Mouse (Mus musculus): Measurements from ENCODE around the gene Crat. TPM values are rescaled to one million over a fixed set of nuclear protein-coding genes. Genes with fewer than 3 reads are reported as not detected.
A peak's percentile ranks its signal among the peaks of the same experiment; 100 is the strongest.

Gene Crat
- total RNA-seq, 2 experiments from 2014 or later: 79.7 to 80.9 TPM

DNA sequence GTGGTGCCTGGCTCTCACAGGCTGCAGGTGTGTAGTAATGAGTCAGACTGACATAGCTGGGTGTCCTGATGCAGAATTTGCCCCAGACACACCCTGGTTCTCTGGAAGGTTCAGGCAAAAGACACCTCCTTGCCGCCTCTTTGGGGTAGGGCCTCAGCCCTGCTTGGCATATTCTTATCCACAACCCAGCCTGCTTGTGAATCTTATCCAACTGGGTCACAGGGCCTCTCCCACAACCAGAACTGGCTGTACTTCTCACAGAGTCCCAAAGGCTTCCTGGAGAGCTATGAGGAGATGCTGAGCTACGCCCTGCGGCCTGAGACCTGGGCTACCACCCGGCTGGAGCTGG, 34.3 kb downstream of the Crat start:
- peak; percentile 68 for ATAC-seq (replicated peaks; ENCODE audit: low FRiP score, poor library complexity, severe bottlenecking)

DNA sequence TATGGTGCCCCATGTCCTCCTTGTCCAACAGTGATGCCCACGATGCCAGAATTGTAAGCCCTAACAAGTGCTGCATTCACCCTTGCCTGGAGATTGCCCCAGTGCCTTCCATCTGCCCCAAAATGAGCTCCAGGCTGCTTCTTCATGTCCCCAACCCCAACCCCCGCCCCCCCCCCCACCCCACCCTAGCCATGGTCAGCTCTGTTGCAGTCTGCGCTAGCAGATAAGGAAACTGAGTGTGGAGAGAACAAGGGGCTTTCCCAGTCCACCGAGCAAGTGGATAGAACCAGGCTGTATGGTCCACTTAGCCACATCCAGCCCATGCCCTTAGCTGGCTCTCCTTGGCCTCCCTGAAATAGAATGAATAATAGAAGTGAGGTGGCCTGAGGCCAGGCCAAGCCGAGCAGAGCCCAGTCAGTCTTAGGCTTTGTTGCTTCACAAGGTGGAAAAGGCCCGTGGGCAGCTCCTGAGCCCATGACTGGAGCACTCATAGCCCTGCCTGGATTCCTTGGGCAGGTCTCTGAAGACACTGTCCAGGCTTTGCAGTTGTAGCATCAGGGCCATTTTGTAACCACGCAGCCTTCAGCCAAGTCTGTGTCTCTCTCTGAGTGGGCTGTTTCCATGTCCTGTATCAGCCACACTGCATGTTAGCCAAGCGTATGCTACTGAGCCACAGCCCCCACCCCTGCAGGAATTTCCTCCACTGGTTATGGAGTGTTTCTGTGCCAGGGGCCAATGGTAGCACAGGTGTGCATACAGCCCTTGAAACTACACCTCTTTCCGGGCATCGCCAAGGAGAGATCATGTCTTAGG, 34.8 kb downstream of the Crat start:
- ATAC-seq (replicated peaks; ENCODE audit: low FRiP score, poor library complexity, severe bottlenecking): no peak

- ATAC-seq (replicated peaks; ENCODE audit: low FRiP score, poor library complexity, severe bottlenecking): no peak
Observed at GRCm38 (mm10) chr2:30379307-30379706, 36.3 kb downstream of the Crat start.

GRCm38 (mm10) chr2:30377721-30378120, 37.9 kb downstream of the Crat start:
- ATAC-seq (replicated peaks; ENCODE audit: low FRiP score, poor library complexity, severe bottlenecking): no peak

DNA sequence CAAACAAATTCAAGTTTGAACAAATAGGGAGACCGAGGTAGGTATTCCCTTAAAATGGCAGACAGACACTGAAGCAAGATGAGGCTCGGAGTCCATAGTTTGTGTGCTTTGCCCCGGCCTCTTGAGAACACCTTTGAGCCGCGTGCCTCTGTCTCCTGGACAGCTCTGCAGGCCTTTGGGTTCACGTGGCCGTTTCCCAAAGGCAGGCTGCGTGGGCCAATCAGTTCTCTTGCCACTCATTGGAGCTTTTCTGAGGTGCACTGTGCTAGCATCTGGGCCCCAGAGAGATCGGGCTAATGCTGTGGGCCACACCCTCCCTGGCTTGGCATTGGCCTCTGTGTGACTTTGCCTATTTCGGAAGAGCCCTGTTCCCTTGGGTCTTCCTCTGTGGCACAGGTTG, 39.7 kb downstream of the Crat start:
- no peak for ATAC-seq (replicated peaks; ENCODE audit: low FRiP score, poor library complexity, severe bottlenecking)

DNA sequence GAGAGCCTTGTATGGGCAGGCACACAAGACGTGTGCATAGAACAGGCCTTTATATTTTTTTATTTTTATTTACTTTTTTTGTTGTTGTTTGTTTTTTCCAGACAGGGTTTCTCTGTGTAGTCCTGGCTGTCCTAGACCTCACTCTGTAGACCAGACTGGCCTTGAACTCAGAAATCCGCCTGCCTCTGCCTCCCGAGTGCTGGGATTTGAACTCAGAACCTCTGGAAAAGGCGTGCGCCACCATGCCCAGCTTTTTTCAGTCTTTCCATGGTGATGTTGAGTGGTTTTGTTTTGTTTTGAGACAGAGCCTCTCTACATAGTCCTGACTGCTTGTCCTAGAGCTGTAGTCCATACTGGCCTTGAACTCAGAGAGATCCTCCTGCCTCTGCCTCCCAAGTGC, 42.9 kb downstream of the Crat start:
- no peak for ATAC-seq (replicated peaks; ENCODE audit: low FRiP score, poor library complexity, severe bottlenecking)

DNA sequence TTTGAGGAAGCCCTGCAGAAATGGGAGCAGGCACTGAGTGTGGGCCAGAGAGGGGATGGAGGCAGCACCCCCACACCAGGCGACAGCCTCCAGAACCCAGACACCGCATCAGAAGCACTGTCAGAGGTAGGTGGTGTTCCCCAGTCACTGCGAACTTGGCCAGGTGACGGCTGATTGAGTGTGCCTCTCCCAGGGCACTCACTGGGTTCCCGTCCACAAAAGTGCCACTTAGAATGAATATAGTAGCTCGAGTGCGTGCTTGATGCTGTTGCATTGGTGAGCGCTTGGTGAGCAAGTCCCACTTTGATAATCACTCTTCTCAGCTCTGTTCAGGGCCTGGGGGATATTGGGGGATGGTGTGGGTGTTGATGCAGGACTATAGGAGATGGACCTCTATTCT, 44.1 kb downstream of the Crat start:
- ATAC-seq (replicated peaks; ENCODE audit: low FRiP score, poor library complexity, severe bottlenecking): no peak

GRCm38 (mm10) chr2:30366203-30366602, 49.4 kb downstream of the Crat start:
- no peak for ATAC-seq (replicated peaks; ENCODE audit: low FRiP score, poor library complexity, severe bottlenecking)

GRCm38 (mm10) chr2:30365281-30366069, 50.1 kb downstream of the Crat start:
- ATAC-seq (replicated peaks; ENCODE audit: low FRiP score, poor library complexity, severe bottlenecking): no peak

DNA sequence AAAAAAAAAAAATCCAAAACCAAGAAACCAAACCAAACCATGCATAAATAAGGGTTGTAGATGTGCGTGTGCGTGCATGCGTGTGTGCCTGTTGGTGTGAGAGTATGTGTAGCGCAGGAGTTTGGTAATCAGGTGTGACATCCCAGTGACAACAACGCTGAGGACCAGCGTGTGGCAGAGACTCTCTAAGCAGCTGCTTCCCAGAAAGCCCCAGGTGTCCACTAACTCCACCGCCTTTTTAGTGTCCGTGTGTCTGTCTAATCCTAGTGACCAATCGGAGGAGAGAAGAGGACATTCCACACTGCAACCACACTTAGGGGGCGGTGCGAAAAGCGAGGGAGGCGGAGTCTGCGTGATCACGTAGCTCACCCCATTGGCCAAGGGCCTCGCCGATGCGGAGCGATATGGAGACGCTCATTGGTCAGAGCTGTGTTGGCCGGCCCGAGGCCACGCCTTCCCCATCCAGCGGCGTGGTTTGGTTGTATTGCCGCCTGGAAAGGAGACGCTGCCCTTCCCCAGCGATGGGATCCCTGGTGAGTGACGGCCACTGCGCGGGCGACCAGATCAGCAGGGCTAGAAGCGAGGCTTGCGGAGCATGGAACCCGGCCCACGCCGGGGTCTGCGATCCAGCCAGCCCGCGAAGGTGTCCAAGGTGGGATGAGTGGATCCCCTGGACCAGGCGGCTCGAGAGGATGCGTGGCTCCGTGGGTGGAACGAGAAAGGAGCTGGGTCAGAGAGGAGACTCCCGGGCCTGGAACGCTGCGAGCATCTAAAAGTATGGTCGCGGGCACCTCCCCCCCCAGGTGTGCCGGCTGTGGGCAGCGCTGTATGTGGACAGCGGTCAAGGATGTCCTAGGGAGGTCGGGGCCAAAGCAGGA, 51.6 kb downstream of the Crat start, which contains the start of gene Miga2:
Gene Miga2 (plus strand): TSS at position 461 of the 878 bp plus-strand sequence.
- ATAC-seq (replicated peaks; ENCODE audit: low FRiP score, poor library complexity, severe bottlenecking): peak; percentile 90

DNA sequence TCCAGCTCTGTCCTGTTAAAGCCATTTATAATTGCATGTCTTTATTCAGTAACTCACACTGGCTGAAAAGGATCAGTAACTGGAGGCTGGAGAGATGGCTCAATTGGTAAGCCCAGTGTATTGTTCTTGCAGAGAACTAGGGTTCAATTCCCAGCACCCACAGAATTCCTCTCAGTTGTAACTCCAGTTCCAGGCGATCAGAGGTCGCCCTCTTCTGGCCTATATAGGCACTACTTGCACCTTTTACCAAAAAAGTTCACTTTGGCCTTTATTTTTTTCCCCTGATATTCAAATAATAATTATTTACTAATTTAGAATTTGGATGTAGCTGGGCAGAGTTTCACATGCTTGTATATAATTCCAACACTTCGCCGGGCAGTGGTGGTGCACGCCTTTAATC, 52.7 kb downstream of the Crat start:
- no peak for ATAC-seq (replicated peaks; ENCODE audit: low FRiP score, poor library complexity, severe bottlenecking)

DNA sequence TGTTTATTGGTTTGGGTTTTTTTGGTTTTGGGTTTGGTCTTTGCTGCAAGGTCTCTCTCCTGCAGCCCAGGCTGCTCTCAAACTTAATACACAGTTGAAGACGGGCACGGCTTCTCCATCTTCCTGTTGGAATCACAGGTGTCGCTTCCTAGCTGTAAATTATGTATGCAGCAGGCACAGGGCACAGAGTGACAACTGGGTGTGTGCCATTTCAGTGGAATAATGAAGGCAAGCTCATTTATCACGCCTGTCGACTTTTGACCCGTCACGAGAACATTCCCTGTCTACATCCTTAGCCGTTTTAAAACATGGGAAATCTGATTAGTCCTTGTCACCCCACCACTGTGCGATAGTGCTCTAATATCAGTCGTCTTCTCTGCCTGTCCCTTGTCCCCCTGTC, 55.0 kb downstream of the Crat start:
- ATAC-seq (replicated peaks; ENCODE audit: low FRiP score, poor library complexity, severe bottlenecking): no peak

- peak; percentile 56 for ATAC-seq (replicated peaks; ENCODE audit: low FRiP score, poor library complexity, severe bottlenecking)
Observed at GRCm38 (mm10) chr2:30358533-30359531, 56.8 kb downstream of the Crat start, which contains the start of gene Sh3glb2. Gene Sh3glb2, minus strand, starts transcription at chr2:30359337.

- ATAC-seq (replicated peaks; ENCODE audit: low FRiP score, poor library complexity, severe bottlenecking): no peak
Observed at GRCm38 (mm10) chr2:30357552-30358510, 57.8 kb downstream of the Crat start.

DNA sequence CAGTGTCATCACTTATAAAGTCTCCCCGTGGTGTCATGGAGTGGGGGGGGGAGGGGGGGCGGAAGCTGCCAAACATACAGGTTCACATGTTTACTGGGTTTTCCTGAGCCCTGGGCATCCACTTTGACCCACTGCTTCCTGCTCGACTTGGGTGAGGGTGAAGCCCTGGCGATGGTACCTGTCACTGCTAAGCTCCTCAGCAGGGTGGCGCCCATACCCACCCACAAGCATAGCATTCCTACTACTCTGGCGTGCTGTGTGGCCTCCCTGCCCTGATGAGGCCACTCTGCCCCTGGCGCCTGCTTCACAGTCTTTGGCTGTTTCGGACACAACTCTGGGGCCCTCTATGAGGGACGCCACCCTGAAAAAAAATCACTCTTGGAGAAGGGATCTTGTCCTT, 58.7 kb downstream of the Crat start:
- no peak for ATAC-seq (replicated peaks; ENCODE audit: low FRiP score, poor library complexity, severe bottlenecking)

- no peak for ATAC-seq (replicated peaks; ENCODE audit: low FRiP score, poor library complexity, severe bottlenecking)
Observed at GRCm38 (mm10) chr2:30356266-30356665, 59.3 kb downstream of the Crat start.

DNA sequence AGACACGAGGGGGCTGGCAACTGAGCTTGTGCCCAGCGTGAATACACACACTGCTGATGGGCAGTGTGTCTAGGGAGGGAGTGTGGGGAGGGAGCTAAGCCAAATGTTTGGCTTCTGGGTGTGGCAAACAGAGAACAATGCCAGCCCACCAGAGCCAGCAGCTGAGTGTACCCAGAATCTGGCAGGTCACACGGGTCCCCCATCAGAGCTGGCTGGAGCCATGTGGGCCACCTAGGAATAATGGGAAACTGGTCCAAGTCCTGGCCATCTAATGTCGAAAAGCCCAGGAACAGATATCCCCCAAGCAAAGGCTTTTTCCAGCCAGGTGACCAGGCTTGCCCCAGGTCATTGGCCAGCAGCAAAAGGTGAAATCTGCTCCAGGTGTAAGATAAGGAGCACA, 59.8 kb downstream of the Crat start:
- ATAC-seq (replicated peaks; ENCODE audit: low FRiP score, poor library complexity, severe bottlenecking): no peak

DNA sequence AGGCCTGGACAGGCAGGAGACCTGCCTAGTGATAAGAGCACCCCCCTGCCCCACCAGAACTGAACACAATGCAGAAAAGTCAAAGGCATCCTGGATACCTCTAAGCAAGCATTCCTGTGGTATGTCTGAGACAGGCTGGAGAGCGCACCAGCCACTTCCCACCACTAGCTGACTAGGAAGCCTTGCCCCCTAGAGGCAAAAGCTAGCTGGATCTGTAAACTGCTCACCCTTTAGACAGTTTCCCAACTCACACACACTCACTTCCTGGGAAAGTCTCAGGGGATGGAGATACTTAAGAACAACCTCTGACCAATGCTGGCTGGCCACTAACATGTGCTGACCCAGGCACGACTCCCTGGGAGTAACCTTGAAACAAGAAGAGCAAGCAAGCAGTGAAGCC, 64.5 kb downstream of the Crat start:
- ATAC-seq (replicated peaks; ENCODE audit: low FRiP score, poor library complexity, severe bottlenecking): no peak
